Mouse (Mus musculus) forebrain, embryonic 11.5 days (tissue): ENCODE data around the gene Syp. TPM values are rescaled to one million over a fixed set of nuclear protein-coding genes. Genes with fewer than 3 reads are reported as not detected.

ENCODE experiments used
- ATAC-seq: fragments of 200-750 bp; cut with Nextera tagmentation; replicated peaks from 2 replicates; pipeline ENCODE4 v1.8.0; 2017; ENCODE audit warnings: moderate TSS enrichment; ENCODE audit not compliant: low FRiP score
- DNase-seq: peaks from one replicate; pipeline ENCODE4 v3.0.0-alpha.2; 2017; ENCODE audit warnings: low spot score
- H3K27ac ChIP-seq: fragments of 300-500 bp; sonication (generic); 2 replicates; pipeline ENCODE4 v1.5.1; 2014; ENCODE audit warnings: low read depth, low read length
- H3K27me3 ChIP-seq: fragments of 300-500 bp; sonication (generic); 2 replicates; pipeline ENCODE4 v1.6.1; 2014; ENCODE audit warnings: mild to moderate bottlenecking, low read length, mixed read lengths; ENCODE audit not compliant: control insufficient read depth, insufficient read depth
- H3K36me3 ChIP-seq: fragments of 300-500 bp; sonication (generic); 2 replicates; pipeline ENCODE4 v1.6.1; 2014; ENCODE audit warnings: mild to moderate bottlenecking, low read length, moderate library complexity, mixed read lengths; ENCODE audit not compliant: control insufficient read depth, insufficient read depth
- H3K4me1 ChIP-seq: fragments of 300-500 bp; sonication (generic); replicated peaks from 2 replicates; pipeline ENCODE4 v1.6.1; 2014; ENCODE audit warnings: low read length, mixed read lengths; ENCODE audit not compliant: control insufficient read depth, insufficient read depth
- H3K4me2 ChIP-seq: fragments of 300-500 bp; sonication (generic); 2 replicates; pipeline ENCODE4 v1.6.1; 2014; ENCODE audit warnings: low read depth, mild to moderate bottlenecking, low read length, moderate library complexity, mixed read lengths; ENCODE audit not compliant: severe bottlenecking
- H3K4me3 ChIP-seq: fragments of 300-500 bp; sonication (generic); 2 replicates; pipeline ENCODE4 v1.5.1; 2014; ENCODE audit warnings: low read depth, low read length
- H3K9ac ChIP-seq: fragments of 300-500 bp; sonication (generic); 2 replicates; pipeline ENCODE4 v1.6.1; 2014; ENCODE audit warnings: low read length
- H3K9me3 ChIP-seq: fragments of 300-500 bp; sonication (generic); 2 replicates; pipeline ENCODE4 v1.6.1; 2016; ENCODE audit warnings: low read length, mixed read lengths; ENCODE audit not compliant: control insufficient read depth
- WGBS: fragments of 180-500 bp; shearing (Covaris S2); extraction: QIAGEN DNeasy Blood & Tissue Kit; methylation state at CpG from one replicate; pipeline ENCODE4 v1.1.7; 2014; 5-methylcytosine and 5-hydroxymethylcytosine counted together
- polyA plus RNA-seq: library from polyadenylated mRNA; unstranded; fragments of >200 nt; fragmentation: Nextera tagmentation; extraction: Ambion mirVana; gene quantifications from 2 replicates; pipeline ENCODE4 v1.2.1, GENCODE M21; 2014

Syp gene
- polyA plus RNA-seq, 1 experiment from 2014 or later, result 12.6 TPM

GRCm38 (mm10) chrX:7617889-7618551, 20.3 kb upstream of the Syp start:
- ATAC-seq (no peak), DNase-seq (no peak)
- Histone ChIP-seq H3K4me1 (no peaks in the 10 kb centered on the region), H3K4me3 (no peak overlapping the region), H3K9ac (no peak overlapping the region), H3K4me2 (no peak overlapping the region), H3K36me3 (no peaks in the 10 kb centered on the region), H3K27ac (no peak overlapping the region), H3K27me3 (no peaks in the 10 kb centered on the region), H3K9me3 (no peaks in the 10 kb centered on the region)
- 89% methylated on average over 12 of the region's 12 CpGs for WGBS

GRCm38 (mm10) chrX:7632560-7632959, 5.7 kb upstream of the Syp start:
- no peaks in the 10 kb centered on the region for H3K36me3 ChIP-seq
- ATAC-seq, result no peak
- H3K27ac ChIP-seq, result no peak overlapping the region
- no peak overlapping the region for H3K9ac ChIP-seq
- WGBS, result 95% methylated on average over 6 of the region's 6 CpGs
- H3K4me3 ChIP-seq, result no peak overlapping the region
- H3K4me2 ChIP-seq, result no peak overlapping the region
- no peaks in the 10 kb centered on the region for H3K27me3 ChIP-seq
- no peak for DNase-seq
- no peaks in the 10 kb centered on the region for H3K4me1 ChIP-seq
- H3K9me3 ChIP-seq, result no peaks in the 10 kb centered on the region

- DNase-seq, result no peak
- WGBS, result 77% methylated on average over 3 of the region's 3 CpGs
Observed at GRCm38 (mm10) chrX:7635101-7635500, 3.2 kb upstream of the Syp start.

GRCm38 (mm10) chrX:7639536-7640325, 1.5 kb downstream of the Syp start:
- 25% methylated on average over 13 of the region's 13 CpGs for WGBS
- no peaks in the 10 kb centered on the region for H3K36me3 ChIP-seq
- no peaks in the 10 kb centered on the region for H3K4me1 ChIP-seq
- no peak overlapping the region for H3K27ac ChIP-seq
- ATAC-seq (peak; percentile 10; the same call in 1 of the 2 replicates), DNase-seq (no peak)
- H3K4me3 ChIP-seq, result peak overlapping the region; percentile 46
- no peaks in the 10 kb centered on the region for H3K27me3 ChIP-seq
- H3K9me3 ChIP-seq, result no peaks in the 10 kb centered on the region
- peak overlapping the region; percentile 51 for H3K4me2 ChIP-seq
- H3K9ac ChIP-seq, result peak overlapping the region; percentile 20; the same call in 1 of the 2 replicates

More at GRCm38 (mm10) chrX:7635101-7635500, 3.2 kb upstream of the Syp start:
- no peak overlapping the region for H3K9ac ChIP-seq
- H3K4me3 ChIP-seq, result no peak overlapping the region
- H3K4me2 ChIP-seq, result no peak overlapping the region
- no peak for ATAC-seq
- no peaks in the 10 kb centered on the region for H3K9me3 ChIP-seq
- H3K4me1 ChIP-seq, result no peaks in the 10 kb centered on the region
- no peaks in the 10 kb centered on the region for H3K36me3 ChIP-seq
- H3K27me3 ChIP-seq, result no peaks in the 10 kb centered on the region
- no peak overlapping the region for H3K27ac ChIP-seq

- no peak overlapping the region for H3K9ac ChIP-seq
- no peak overlapping the region for H3K27ac ChIP-seq
- no peak overlapping the region for H3K4me3 ChIP-seq
- no peaks in the 10 kb centered on the region for H3K36me3 ChIP-seq
- H3K9me3 ChIP-seq, result no peaks in the 10 kb centered on the region
- no peaks in the 10 kb centered on the region for H3K4me1 ChIP-seq
- ATAC-seq (no peak), DNase-seq (no peak)
- H3K4me2 ChIP-seq, result no peak overlapping the region
- H3K27me3 ChIP-seq, result no peaks in the 10 kb centered on the region
- 41% methylated on average over 12 of the region's 12 CpGs for WGBS
Observed at GRCm38 (mm10) chrX:7640785-7641184, 2.5 kb downstream of the Syp start.

- no peak overlapping the region for H3K4me2 ChIP-seq
- no peak for ATAC-seq
- 12% methylated on average over 5 of the region's 5 CpGs for WGBS
- H3K9ac ChIP-seq, result no peak overlapping the region
- no peaks in the 10 kb centered on the region for H3K9me3 ChIP-seq
- H3K27me3 ChIP-seq, result no peaks in the 10 kb centered on the region
- DNase-seq, result peak; percentile 80
- H3K27ac ChIP-seq, result no peak overlapping the region
- no peak overlapping the region for H3K4me3 ChIP-seq
- no peaks in the 10 kb centered on the region for H3K4me1 ChIP-seq
- no peaks in the 10 kb centered on the region for H3K36me3 ChIP-seq
Observed at GRCm38 (mm10) chrX:7645349-7645748, 7.1 kb downstream of the Syp start.

GRCm38 (mm10) chrX:7648671-7649304, 10.5 kb downstream of the Syp start:
- H3K36me3 ChIP-seq, result no peaks in the 10 kb centered on the region
- H3K4me2 ChIP-seq, result peak overlapping the region; percentile 51
- no peak overlapping the region; the same call in 1 of the 2 replicates for H3K27ac ChIP-seq
- no peaks in the 10 kb centered on the region for H3K9me3 ChIP-seq
- peak; percentile 98 for ATAC-seq
- WGBS, result 14% methylated on average over 25 of the region's 25 CpGs
- peak; percentile 84 for DNase-seq
- no peaks in the 10 kb centered on the region for H3K4me1 ChIP-seq
- H3K4me3 ChIP-seq, result peak overlapping the region; percentile 34
- no peaks in the 10 kb centered on the region for H3K27me3 ChIP-seq
- peak overlapping the region; percentile 49 for H3K9ac ChIP-seq

DNA sequence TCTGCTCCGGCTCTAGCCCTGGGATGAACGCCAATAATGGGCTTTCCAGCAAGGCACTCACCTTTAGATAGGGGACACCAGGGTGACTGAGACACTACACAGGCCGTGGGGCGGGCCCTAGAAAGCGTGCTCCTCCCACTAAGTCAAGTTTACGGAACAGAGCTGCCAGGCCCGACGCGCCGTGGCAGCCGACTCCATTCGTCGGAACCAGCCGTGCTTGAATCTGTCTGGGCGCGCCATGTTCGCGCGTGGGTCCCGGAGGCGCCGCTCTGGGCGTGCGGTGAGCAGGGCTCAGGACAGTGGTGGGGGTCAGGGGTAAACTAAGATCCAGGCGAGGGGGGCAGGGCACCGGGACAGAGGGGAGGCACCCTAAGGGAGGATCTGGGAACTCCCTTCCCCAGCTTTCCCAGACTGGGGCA, 19.0 kb downstream of the Syp start, which contains the start of gene Prickle3:
Gene Prickle3 (plus strand): TSS at position 40 of the 419 bp plus-strand sequence.
- 11% methylated on average over 26 of the region's 26 CpGs for WGBS
- DNase-seq (no peak), ATAC-seq (peak; percentile 27; the same call in 1 of the 2 replicates)
- Histone ChIP-seq H3K4me3 (peak within 1 kb of the TSS; percentile 23), H3K27ac (no peak within 1 kb of the TSS), H3K4me1 (no peaks in the 10 kb centered on the region), H3K9ac (peak within 1 kb of the TSS; percentile 39), H3K4me2 (peak within 1 kb of the TSS; percentile 39), H3K9me3 (no peaks in the 10 kb centered on the region), H3K36me3 (no peaks in the 10 kb centered on the region), H3K27me3 (no peaks in the 10 kb centered on the region)
